Mouse (Mus musculus): ENCODE data around the gene Rad23b. TPM values are rescaled to one million over a fixed set of nuclear protein-coding genes. Genes with fewer than 3 reads are reported as not detected.
"Not testable (repeated sequence)": the region's sequence is repeated elsewhere in the genome, so short reads cannot be mapped to it uniquely, and the experiment has no call there.

Gene Rad23b
- polyA plus RNA-seq (2014; fragmentation: Nextera tagmentation; extraction: Ambion mirVana) = 83.4 and 96.6 TPM in 2 replicates

DNA sequence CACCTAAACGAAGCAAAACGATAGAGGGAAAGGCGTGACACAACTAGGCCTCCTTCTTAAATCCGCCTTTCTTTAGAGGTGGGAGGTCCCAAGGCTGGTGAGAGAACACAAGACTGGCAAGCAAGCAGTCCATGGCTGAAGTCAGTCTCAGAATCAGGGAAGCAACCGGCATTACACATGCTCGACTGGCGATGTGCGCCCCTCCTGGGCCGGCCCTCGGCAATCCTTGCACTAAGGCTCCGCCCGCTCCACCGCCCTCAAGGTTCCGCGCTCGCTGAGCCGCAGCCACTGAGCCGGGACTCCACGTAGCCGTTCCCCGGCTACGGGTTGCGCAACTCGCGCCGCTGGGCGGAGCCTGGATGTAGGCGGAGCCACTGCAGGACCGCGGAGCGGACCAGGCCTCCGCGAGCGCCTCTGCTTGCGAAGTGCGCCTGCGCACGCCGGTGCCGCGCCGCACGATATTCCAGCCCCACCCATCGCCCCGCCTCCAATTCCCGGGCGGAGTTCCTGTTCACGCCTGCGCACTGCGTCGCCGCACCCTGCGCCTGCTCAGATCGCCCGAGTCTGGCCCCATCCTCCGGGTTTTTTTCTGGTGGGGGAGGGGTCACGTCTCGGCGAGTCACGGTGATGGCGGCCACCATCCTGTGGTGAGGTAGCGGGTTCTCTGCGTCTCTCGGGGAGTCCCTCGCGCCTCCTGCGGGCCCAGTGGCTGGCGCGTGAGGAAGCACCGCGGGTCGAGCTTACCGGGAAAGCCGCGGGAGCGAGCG is at the start of gene Rad23b:
TSS of gene Rad23b (plus strand) at position 592 of the 767 bp plus-strand sequence.
- peak within 1 kb of the TSS; percentile 80 for H3K4me2 ChIP-seq (ENCODE audit: low read depth, low read length, severe bottlenecking)
- no peaks in the 10 kb centered on the region for H3K9me3 ChIP-seq (ENCODE audit: control insufficient read depth, low read length)
- ATAC-seq (replicated peaks; ENCODE audit: low FRiP score) (peak; percentile 99), DNase-seq (ENCODE audit: low spot score) (peak; percentile 100)
- 0 out of 2 replicates have a peak, but pooled peaks cover 5% of the 10 kb centered on the region for H3K4me1 ChIP-seq (replicated peaks; ENCODE audit: control insufficient read depth, insufficient read depth, low read length)
- H3K27ac ChIP-seq (ENCODE audit: low read depth, low read length) = peak within 1 kb of the TSS; percentile 90
- WGBS = under 1% methylated on average over 73 of the region's 77 CpGs
- peak within 1 kb of the TSS; percentile 96 for H3K9ac ChIP-seq (ENCODE audit: low read length)
- no peaks in the 10 kb centered on the region for H3K36me3 ChIP-seq (ENCODE audit: control insufficient read depth, insufficient read depth, low read length)
- H3K4me3 ChIP-seq (ENCODE audit: low read depth, low read length) = peak within 1 kb of the TSS; percentile 96
- H3K27me3 ChIP-seq (ENCODE audit: control insufficient read depth, insufficient read depth, low read length) = no peaks in the 10 kb centered on the region

DNA sequence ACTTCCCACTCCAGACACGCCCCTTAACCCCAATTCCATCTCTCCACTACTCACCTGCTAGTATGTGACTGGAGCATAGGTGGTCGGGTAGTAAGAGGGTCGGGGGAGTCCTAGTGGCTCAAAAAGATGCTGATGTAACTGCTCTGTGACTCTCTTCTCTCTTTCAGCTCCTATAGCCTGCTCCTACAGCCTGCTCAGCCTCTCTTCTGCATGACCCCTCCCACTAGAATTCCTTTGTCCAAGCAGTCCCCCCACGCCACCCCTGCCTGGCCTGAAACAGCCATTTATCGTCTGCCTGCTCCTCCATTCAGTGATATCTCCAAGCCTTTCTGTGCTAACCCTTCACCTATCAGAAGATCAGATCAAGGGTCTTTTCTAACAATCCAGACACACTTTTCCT is 45.7 kb upstream of the Rad23b start:
- Histone ChIP-seq H3K27me3 (ENCODE audit: control insufficient read depth, insufficient read depth, low read length) (no peaks in the 10 kb centered on the region), H3K4me3 (ENCODE audit: low read depth, low read length) (no peak overlapping the region), H3K4me2 (ENCODE audit: low read depth, low read length, severe bottlenecking) (no peak overlapping the region), H3K4me1 (replicated peaks; ENCODE audit: control insufficient read depth, insufficient read depth, low read length) (no peaks in the 10 kb centered on the region), H3K36me3 (ENCODE audit: control insufficient read depth, insufficient read depth, low read length) (no peaks in the 10 kb centered on the region), H3K9me3 (ENCODE audit: control insufficient read depth, low read length) (no peaks in the 10 kb centered on the region), H3K9ac (ENCODE audit: low read length) (no peak overlapping the region), H3K27ac (ENCODE audit: low read depth, low read length) (no peak overlapping the region)
- DNase-seq (ENCODE audit: low spot score) = no peak
- WGBS = 75% methylated on average over 5 of the region's 5 CpGs
- ATAC-seq (replicated peaks; ENCODE audit: low FRiP score) = no peak

DNA sequence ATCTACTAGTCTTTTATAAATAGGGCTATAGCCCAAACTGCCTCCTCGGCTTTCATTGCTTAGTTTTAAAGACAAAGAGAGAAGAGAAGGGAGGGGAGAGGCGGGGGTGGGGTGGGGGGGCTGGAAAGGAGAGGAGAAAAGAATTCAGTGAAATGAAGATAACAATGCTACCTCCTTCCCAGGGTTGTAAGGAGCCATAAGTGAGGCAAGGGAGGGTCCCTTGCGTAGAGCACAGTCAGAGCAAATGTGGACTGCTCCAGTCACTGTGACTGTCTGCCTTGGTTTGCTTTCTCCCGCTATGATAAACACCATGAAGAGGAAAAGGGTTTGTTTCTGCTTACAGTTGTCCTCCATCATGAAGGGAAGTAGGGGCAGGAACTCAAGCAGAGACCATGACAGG is 43.2 kb upstream of the Rad23b start:
- Histone ChIP-seq H3K27ac (ENCODE audit: low read depth, low read length) (no peak overlapping the region), H3K4me2 (ENCODE audit: low read depth, low read length, severe bottlenecking) (no peak overlapping the region), H3K4me3 (ENCODE audit: low read depth, low read length) (no peak overlapping the region), H3K27me3 (ENCODE audit: control insufficient read depth, insufficient read depth, low read length) (no peaks in the 10 kb centered on the region), H3K9ac (ENCODE audit: low read length) (no peak overlapping the region), H3K9me3 (ENCODE audit: control insufficient read depth, low read length) (no peaks in the 10 kb centered on the region), H3K36me3 (ENCODE audit: control insufficient read depth, insufficient read depth, low read length) (no peaks in the 10 kb centered on the region), H3K4me1 (replicated peaks; ENCODE audit: control insufficient read depth, insufficient read depth, low read length) (no peaks in the 10 kb centered on the region)
- ATAC-seq (replicated peaks; ENCODE audit: low FRiP score) (no peak), DNase-seq (ENCODE audit: low spot score) (no peak)
- 74% methylated on average over 4 of the region's 4 CpGs for WGBS

DNA sequence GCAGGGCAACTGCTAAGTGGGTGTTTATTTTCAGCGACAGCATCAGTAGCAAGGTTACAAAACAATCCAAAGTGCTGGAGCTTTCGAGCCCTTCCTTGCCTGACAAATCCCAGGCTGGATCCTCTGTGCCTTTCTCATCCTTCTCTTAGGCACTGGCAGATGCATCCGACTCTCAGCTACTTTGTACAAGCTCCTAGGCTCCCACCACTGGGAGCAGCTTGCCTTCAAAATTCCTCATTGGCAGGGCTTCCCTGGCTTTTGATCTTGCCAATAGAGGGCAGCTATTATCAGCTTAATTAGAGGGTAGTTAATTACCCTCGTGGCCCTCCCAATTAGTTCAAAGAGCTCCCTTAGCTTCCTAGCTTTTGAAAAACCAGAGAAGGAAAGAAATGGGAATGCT is 33.1 kb upstream of the Rad23b start:
- no peaks in the 10 kb centered on the region for H3K4me1 ChIP-seq (replicated peaks; ENCODE audit: control insufficient read depth, insufficient read depth, low read length)
- WGBS = 27% methylated on average over 4 of the region's 4 CpGs
- no peak overlapping the region for H3K9ac ChIP-seq (ENCODE audit: low read length)
- no peaks in the 10 kb centered on the region for H3K9me3 ChIP-seq (ENCODE audit: control insufficient read depth, low read length)
- no peak overlapping the region for H3K27ac ChIP-seq (ENCODE audit: low read depth, low read length)
- ATAC-seq (replicated peaks; ENCODE audit: low FRiP score) = no peak
- no peak overlapping the region for H3K4me3 ChIP-seq (ENCODE audit: low read depth, low read length)
- no peaks in the 10 kb centered on the region for H3K27me3 ChIP-seq (ENCODE audit: control insufficient read depth, insufficient read depth, low read length)
- no peak overlapping the region for H3K4me2 ChIP-seq (ENCODE audit: low read depth, low read length, severe bottlenecking)
- H3K36me3 ChIP-seq (ENCODE audit: control insufficient read depth, insufficient read depth, low read length) = no peaks in the 10 kb centered on the region
- peak; percentile 51 for DNase-seq (ENCODE audit: low spot score)

DNA sequence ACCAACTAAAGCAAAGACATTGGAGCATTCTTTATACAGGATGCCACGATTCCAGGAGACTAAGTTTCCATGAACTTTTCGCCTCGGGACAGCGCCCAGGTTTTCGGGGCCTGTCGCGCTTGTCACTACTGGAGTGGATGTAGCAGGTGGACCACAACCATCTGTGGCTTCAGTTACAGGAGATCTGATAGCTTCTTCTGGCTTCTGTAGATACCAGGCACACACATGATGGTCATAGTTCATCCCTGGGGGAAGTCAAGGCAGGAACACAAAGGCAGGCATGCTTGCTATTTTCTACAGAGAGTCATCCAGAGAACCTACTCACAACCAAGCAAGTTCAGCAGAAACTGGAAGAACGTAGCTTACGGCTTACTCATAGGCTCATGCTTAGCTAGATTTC is 31.5 kb upstream of the Rad23b start:
- H3K27me3 ChIP-seq (ENCODE audit: control insufficient read depth, insufficient read depth, low read length); H3K9me3 ChIP-seq (ENCODE audit: control insufficient read depth, low read length); H3K36me3 ChIP-seq (ENCODE audit: control insufficient read depth, insufficient read depth, low read length); H3K4me3 ChIP-seq (ENCODE audit: low read depth, low read length); DNase-seq (ENCODE audit: low spot score); H3K9ac ChIP-seq (ENCODE audit: low read length); H3K4me1 ChIP-seq (replicated peaks; ENCODE audit: control insufficient read depth, insufficient read depth, low read length); H3K4me2 ChIP-seq (ENCODE audit: low read depth, low read length, severe bottlenecking); H3K27ac ChIP-seq (ENCODE audit: low read depth, low read length); ATAC-seq (replicated peaks; ENCODE audit: low FRiP score): not testable (repeated sequence)
- WGBS = 95% methylated on average over 9 of the region's 9 CpGs

DNA sequence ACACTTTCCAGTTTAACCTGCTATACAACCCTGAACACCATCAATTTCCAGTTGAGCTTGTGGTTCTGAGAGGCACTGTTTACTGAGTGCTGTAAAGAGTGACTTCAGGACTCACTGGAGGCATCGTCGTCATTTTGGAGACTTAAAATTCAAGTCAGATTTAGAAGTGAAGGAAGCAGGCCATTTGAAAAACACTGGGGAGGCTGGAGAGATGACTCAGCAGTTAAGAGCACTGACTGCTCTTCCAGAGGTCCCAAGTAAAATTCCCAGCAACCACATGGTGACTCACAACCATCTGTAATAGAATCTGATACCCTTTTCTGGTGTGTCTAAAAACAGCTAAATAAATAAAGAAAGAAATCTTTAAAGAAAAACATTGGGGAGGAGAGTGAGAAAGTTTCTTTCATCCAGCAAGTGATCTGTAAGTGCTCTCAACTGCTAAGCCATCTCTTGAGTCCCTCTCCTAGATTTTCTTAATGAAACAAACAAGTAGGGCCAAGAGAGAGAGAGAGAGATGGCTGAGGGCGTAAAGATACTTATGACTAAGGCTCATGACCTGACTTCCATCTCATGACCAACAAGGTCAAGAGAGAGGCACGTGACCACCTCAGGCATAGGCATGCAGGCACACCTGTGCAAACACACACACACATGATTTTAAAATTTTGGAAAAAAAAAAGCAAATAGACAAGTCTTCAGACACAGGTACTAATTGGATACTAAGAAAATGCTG is 23.9 kb upstream of the Rad23b start:
- Histone ChIP-seq H3K9me3 (ENCODE audit: control insufficient read depth, low read length) (no peaks in the 10 kb centered on the region), H3K36me3 (ENCODE audit: control insufficient read depth, insufficient read depth, low read length) (no peaks in the 10 kb centered on the region), H3K27ac (ENCODE audit: low read depth, low read length) (no peak overlapping the region), H3K4me1 (replicated peaks; ENCODE audit: control insufficient read depth, insufficient read depth, low read length) (no peaks in the 10 kb centered on the region), H3K4me2 (ENCODE audit: low read depth, low read length, severe bottlenecking) (no peak overlapping the region), H3K4me3 (ENCODE audit: low read depth, low read length) (no peak overlapping the region), H3K27me3 (ENCODE audit: control insufficient read depth, insufficient read depth, low read length) (no peaks in the 10 kb centered on the region), H3K9ac (ENCODE audit: low read length) (no peak overlapping the region)
- ATAC-seq (replicated peaks; ENCODE audit: low FRiP score) (no peak), DNase-seq (ENCODE audit: low spot score) (no peak)
- WGBS = 70% methylated on average over 4 of the region's 4 CpGs

DNA sequence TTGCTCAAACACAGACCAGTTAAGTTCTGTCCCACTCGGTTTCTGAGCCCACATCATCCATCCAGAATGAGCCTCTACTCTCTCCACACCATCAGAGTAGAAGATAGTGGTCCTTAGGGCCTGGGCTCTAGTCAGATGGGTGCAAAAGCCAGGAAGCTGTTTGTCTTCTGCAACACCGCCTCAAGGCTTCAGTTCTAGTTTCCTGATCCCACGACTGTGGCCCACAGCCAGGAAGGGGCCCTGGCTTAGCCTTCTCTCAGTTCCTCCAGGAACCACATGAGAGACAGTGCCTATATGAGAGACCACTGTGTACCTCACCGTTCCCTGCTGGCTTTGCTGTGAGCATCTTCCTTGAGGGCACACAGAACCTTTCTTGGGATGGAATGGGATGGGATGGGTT is 22.3 kb upstream of the Rad23b start:
- ATAC-seq (replicated peaks; ENCODE audit: low FRiP score) (no peak), DNase-seq (ENCODE audit: low spot score) (no peak)
- Histone ChIP-seq H3K4me1 (replicated peaks; ENCODE audit: control insufficient read depth, insufficient read depth, low read length) (no peaks in the 10 kb centered on the region), H3K27me3 (ENCODE audit: control insufficient read depth, insufficient read depth, low read length) (no peaks in the 10 kb centered on the region), H3K36me3 (ENCODE audit: control insufficient read depth, insufficient read depth, low read length) (no peaks in the 10 kb centered on the region), H3K9me3 (ENCODE audit: control insufficient read depth, low read length) (no peaks in the 10 kb centered on the region), H3K9ac (ENCODE audit: low read length) (no peak overlapping the region), H3K27ac (ENCODE audit: low read depth, low read length) (no peak overlapping the region), H3K4me2 (ENCODE audit: low read depth, low read length, severe bottlenecking) (no peak overlapping the region), H3K4me3 (ENCODE audit: low read depth, low read length) (no peak overlapping the region)
- 83% methylated on average over 4 of the region's 4 CpGs for WGBS

DNA sequence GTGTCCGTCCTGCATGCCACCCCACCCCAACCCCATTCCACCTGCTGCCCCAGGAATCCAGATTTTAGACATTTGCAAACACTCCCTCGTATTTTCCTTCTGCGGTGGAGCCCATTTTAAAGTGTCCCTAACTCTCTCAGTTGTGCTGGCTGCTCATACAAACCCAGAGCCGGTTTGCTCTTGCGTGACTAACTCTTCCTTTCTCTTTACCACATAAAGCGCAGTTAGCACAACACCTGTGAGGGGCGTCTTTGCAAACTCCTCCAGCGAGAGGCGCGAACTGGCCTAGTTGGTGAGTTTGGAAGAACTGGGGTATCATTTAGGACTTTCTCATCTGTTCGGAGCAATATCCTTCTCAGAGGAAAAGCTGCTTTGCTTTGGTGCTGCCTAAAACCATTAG is 21.4 kb upstream of the Rad23b start:
- no peak overlapping the region for H3K4me3 ChIP-seq (ENCODE audit: low read depth, low read length)
- H3K9me3 ChIP-seq (ENCODE audit: control insufficient read depth, low read length) = no peaks in the 10 kb centered on the region
- H3K36me3 ChIP-seq (ENCODE audit: control insufficient read depth, insufficient read depth, low read length) = no peaks in the 10 kb centered on the region
- ATAC-seq (replicated peaks; ENCODE audit: low FRiP score) (no peak), DNase-seq (ENCODE audit: low spot score) (no peak)
- H3K27me3 ChIP-seq (ENCODE audit: control insufficient read depth, insufficient read depth, low read length) = no peaks in the 10 kb centered on the region
- no peak overlapping the region for H3K4me2 ChIP-seq (ENCODE audit: low read depth, low read length, severe bottlenecking)
- H3K9ac ChIP-seq (ENCODE audit: low read length) = no peak overlapping the region
- H3K27ac ChIP-seq (ENCODE audit: low read depth, low read length) = no peak overlapping the region
- 83% methylated on average over 11 of the region's 11 CpGs for WGBS
- no peaks in the 10 kb centered on the region for H3K4me1 ChIP-seq (replicated peaks; ENCODE audit: control insufficient read depth, insufficient read depth, low read length)
